Mouse (Mus musculus): Measurements from ENCODE around the gene Mcat.

The Mcat gene

GRCm38 (mm10) chr15:83539905-83540304 lies 23.7 kb downstream of the Mcat start:
- in situ Hi-C loops (cut with MboI, MseI): no loop called here

DNA sequence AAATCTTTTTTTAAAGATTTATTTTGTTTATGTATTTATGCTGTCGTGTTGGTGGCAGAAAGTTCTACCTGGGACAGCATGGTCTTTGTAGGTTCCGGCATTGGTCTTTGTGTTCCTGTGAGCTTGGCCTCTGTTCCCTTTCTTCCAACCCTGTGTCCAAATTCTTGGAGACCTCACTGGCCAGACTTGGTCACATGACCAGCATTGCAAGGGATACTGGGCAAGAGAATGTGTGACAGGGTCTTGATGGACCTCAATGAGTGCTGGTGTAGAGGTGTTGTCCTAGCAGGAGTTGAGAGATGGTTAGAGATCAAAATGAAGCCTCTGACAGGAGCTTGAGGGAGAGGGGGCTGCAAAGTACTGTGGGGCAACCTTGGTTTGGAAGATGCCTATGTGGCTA lies 24.7 kb downstream of the Mcat start:
- in situ Hi-C loops (cut with MboI, MseI): no loop called here

DNA sequence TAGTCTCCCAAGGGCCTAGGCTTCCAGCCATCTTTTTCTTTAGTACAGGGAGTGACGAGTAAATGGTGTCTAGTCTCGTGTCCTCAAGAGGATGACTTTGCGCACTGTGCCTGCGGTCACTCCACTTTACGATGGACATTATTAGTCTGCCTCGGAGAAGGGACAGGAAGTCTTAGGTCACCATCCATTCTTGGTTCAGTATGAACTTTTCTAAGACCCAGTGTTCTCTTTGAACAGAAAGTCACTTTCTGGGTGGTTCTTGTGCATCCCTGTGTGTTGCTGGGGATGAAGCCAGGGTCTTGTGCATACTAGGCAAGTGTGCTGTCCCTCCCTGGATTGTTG lies 27.7 kb downstream of the Mcat start:
- in situ Hi-C loops (cut with MboI, MseI): no loop called here

DNA sequence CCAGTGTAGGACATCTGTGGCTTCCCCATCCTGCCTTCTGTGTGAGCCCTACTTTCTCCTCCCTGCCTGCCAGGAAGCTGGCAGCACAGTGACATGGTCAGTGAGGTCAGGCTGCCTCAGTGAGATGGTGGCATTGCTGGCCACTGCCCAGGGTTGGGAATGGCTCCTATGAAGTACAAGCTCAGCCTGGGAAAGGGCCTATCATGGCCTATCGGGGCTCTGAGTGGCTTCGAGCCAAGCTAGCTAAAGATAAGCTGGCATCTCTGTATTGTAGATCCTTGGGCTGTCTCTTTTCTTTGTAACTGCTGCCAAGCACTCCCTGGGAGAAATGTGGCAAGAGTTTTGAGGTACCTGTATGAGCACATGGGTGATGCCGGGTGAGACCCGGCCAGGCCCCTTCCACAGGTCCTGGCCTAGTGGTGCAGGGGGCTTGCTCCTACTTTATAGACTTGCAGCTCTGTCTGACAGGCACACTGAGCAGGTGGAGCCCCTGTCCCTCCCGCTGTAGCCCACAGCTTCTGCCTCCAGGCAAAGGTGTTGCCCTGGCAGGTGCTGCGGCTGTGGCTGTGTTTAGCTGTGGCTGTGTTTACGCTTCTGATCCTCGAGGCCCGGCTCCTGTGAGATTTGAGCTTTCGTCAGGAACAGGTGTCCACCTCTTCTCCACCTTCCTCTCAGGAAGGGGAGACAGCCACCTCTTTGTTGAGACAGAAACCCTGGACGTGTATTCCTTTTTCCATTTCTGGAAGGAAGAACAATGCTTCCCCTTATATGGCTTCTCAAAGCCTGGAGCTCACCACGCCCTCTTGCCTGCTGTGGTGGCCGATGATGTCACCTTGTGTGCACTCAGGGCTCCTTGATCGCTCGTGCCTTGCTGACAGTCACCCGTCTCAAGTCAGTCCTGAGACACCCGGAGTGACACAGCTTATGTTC lies 28.4 kb downstream of the Mcat start:
- in situ Hi-C loops (cut with MboI, MseI): no loop called here

DNA sequence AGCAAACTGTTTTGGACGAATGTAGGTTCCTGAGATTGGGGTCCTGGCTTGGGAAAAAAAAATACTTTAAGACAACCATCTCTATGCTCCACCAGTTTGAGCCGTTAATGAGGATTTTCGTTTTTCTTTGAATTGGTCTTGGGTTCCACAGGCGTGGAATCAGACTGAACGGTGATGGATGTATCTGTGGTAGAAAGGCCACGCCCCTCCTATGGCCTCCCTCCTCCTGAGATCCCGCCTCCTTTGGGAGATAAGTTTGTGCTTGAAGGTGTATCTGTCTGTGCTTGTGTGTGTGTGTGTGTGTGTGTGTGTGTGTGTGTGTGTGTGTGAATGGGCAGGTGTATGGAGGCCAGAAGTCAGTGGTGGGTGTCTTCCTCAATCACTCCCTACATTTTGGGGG lies 31.0 kb downstream of the Mcat start:
- in situ Hi-C loops (cut with MboI, MseI): no loop called here

- in situ Hi-C loops (cut with MboI, MseI): no loop called here
These were observed 31.6 kb downstream of the Mcat start for GRCm38 (mm10) chr15:83531961-83532469.

- in situ Hi-C loops (cut with MboI, MseI): no loop called here
These were observed 32.9 kb downstream of the Mcat start for GRCm38 (mm10) chr15:83530688-83531087.

GRCm38 (mm10) chr15:83530233-83530632 lies 33.4 kb downstream of the Mcat start:
- in situ Hi-C loops (cut with MboI, MseI): no loop called here

DNA sequence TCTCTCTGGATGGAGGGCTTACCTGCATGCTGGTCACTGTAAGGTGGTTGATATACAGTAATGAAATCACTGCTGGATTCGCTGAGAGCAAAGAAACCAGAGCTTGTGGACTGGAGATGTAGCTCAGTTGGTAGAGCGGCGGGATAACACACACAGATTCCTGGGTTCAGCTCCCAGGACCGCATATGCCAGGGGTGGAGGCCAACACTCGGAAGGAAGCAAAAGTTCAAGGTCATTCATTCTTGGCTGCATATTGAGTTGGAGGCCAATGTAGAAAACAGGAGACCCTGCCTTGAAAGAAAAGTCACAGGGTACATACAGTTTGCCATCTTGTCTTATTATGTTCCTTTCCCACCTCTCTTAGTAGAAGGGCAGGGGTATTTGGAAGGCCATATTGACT lies 33.8 kb downstream of the Mcat start:
- in situ Hi-C loops (cut with MboI, MseI): no loop called here

- in situ Hi-C loops (cut with MboI, MseI): no loop called here
These were observed 34.7 kb downstream of the Mcat start for GRCm38 (mm10) chr15:83528892-83529291.

- in situ Hi-C loops (cut with MboI, MseI): no loop called here
These were observed 35.8 kb downstream of the Mcat start for GRCm38 (mm10) chr15:83527747-83528146.

DNA sequence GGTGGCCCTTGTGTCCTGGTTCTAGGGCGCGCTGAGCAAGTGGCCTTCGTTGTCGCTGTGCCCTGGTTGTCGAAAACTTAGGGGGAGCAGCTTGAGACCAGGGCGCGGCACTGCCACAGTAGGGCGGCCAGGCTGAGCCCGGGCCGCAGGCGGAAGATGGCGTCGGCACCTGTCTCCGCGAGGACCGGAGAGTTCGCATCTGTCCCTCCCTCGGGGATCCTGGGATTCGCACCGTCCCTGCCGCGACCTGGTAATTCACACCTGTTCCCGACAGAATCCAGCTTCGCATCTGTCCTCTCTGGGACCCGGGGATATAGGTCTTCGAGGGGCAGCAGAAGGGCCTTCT lies 36.5 kb downstream of the Mcat start:
- in situ Hi-C loops (cut with MboI, MseI): no loop called here

DNA sequence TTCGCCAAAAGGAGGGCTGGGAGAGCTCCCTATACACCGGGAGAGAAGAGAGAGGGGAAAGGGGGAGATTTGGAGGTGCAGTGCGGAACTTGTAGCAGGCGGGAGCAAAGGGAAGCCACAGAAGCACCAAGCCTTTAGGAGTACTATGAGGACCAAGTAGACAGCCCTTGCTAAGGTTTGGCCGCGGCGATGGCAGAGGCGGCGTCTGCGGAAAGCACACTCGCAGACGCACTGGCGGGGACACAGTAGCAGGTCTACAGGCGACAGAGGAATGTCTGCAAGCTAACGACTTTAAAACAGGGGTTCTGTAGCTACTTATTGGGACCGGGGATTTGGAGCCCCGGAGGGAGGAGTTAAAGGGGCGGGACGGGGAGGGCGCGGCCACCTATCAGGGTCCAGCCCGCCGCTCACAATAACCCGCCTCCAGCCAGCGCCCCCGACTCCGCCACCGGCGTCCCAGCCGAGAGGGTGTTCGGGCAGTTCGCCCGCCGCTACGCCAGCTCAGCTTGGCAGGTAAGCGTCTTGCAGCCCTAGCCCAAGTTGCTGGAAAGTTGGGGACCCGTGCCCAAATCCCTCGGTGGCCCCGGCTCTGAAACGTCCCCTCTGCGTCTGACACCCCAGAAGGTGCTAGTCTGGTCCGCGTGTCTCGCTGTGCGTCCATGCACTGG lies 37.0 kb downstream of the Mcat start, which contains the start of gene Bik:
Bik (plus strand) TSS at position 439 of the 668 bp plus-strand sequence.
- in situ Hi-C loops (cut with MboI, MseI): no loop called here

DNA sequence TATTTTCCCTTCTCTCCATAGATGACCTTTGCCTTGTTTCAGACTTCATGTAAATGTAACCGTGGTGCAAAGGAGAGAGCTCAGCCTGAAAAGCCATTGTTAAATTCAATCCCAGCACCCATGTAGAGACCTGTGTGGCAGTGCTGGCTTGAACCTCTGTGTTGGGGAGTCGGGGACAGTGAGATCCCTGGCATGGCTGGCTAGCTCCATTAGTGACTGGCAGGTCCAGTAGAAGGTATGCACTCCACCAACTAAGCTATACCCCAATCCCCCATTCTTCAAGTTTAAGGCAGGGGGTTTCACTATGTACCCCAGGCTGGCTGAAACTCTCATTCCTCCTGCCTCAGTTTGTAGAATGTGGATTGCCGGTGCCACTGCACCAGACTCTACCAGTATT lies 39.3 kb downstream of the Mcat start:
- in situ Hi-C loops (cut with MboI, MseI): loop anchor here (25.0 kb wide), 1 partner anchor 1162 kb away; the partner anchor contains the start of gene Ndufa6

GRCm38 (mm10) chr15:83523638-83524332 lies 39.8 kb downstream of the Mcat start:
- in situ Hi-C loops (cut with MboI, MseI): loop anchor here (25.0 kb wide), 1 partner anchor 1161 kb away; the partner anchor contains the start of gene Ndufa6

DNA sequence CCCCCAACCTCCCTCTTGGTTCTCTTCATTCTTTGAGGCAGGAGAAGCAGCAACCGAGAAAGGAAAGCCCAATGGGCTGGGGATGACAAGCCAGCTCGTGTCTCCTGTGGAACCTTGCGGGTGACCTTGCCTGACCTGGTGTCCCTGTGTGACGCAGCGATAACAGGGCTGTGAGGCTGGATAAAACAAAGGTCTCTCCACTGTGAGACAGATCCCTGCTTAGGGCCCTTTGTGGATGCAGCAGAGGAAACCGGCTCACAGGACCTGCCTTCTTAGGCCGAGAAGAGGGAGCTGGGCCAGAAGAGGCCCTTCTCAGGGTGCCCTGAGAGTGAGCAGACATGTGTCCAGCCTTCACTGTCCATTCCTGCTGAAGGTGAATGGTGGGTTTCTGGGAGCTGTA lies 40.4 kb downstream of the Mcat start:
- in situ Hi-C loops (cut with MboI, MseI): loop anchor here (25.0 kb wide), 1 partner anchor 1161 kb away; the partner anchor contains the start of gene Ndufa6

DNA sequence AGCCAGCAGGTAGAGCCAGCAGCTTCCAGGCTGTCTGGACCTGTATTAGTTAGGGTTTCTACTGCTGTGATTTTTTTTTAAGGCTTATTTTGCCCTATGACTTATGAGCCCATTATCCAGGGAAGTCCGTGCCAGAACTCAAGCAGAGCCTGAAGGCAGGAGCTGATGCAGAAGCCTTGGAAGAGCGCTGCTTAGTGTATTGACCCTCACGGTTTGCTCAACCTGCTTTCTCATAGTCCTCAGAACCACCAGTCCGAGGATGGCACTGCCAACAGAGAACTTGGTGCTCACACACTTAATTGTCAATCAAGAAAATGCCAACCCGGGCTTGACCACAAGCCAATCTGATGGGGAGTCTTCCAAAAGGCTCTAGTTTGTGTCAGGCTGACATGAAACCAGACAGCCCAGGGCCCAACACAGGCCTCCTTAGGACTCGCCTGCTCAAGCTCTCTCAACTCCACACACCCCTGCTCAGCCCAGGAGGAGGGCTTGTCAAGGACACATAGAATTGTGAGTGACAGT lies 42.7 kb downstream of the Mcat start:
- in situ Hi-C loops (cut with MboI, MseI): loop anchor here (25.0 kb wide), 1 partner anchor 1159 kb away; the partner anchor contains the start of gene Ndufa6

DNA sequence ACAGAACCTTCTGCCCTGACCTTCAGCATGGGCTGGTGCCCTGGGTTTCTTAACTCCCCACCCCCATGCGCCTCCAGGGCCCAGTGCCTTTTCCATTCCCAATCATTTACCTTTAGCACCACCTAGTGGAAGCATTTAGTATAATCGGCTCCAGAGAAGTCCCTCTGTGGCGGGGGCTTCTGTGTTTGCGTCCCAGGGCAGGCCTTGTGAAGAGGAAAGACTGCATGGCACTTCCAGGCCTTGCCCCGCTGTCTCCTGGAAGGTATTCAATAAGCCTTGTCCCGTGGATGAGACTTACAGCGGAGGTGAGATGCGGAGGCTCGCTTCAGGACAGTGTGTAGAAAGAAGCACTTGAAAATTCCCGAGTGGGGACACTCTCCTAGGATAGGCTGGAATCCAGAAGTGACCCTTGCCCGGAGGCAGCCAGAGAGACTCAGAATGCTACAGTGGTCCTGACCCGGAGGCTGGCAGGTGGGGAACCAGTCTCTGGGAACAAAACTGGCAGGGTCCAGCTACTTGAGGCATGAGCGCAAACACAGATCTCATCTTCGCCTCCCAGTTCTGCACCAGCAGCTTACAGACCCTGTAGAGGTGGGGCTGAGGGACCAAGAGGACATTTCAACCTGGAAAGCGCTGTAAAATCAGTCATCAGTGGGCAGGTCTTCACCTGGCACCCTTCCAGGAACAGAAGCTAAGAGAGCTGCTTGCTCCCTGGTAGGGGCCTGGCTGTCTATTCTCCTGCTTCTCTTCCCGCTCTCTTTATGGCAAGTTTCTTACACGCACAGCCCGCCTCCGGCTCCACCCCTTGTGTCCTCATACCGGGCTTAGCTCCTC lies 45.2 kb downstream of the Mcat start:
- in situ Hi-C loops (cut with MboI, MseI): loop anchor here (5.0 to 25.0 kb wide), 2 partner anchors 74 to 1156 kb away; partner anchors contain the start of gene Ndufa6

GRCm38 (mm10) chr15:83515018-83515417 lies 48.6 kb downstream of the Mcat start:
- in situ Hi-C loops (cut with MboI, MseI): loop anchor here (5.0 to 25.0 kb wide), 2 partner anchors 77 to 1153 kb away; partner anchors contain the start of gene Ndufa6

DNA sequence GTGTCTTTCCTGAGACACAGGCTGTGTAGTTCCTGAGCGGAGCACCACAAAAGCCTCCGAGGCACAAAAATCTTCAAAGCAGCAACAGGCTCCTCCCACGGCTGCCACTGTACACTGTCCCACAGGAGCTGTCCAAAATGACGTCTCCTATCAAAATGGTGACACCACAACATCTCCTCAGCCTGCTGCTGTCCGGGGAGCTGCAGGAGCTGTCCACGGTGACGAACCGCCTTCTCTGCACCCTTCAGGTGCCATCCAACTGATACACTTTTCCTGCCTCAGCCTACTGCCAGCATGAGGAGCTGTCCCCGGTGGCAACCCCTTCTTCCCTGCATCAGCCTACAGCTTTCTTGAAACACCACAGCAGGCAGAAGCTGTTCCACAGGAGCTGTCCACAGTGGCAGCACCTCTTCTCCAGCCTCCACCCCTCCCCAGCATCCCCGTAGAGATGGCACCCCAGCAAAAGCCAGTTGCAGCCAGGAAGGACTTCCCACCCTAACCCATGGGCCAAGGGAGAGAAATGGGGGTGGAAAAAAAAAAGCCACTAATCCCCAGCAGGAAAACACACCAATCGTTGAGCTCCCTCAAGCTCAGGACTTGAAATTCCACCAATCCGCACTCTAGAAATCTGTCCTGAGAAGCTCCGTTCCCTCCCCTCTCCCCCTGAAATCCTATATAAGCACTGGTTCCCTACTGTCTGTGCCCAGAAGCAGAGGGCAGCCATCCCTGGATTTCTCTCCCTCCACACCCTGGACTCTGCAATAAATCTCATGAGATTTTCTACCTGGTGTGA lies 50.9 kb downstream of the Mcat start:
- in situ Hi-C loops (cut with MboI, MseI): loop anchor here (25.0 kb wide), 1 partner anchor 1150 kb away; the partner anchor contains the start of gene Ndufa6
